Mouse (Mus musculus) left cerebral cortex, adult 2 months (tissue): ENCODE results near the gene Gm42957. TPM values are rescaled to one million over a fixed set of nuclear protein-coding genes. Genes with fewer than 3 reads are reported as not detected.

Experiments used
- DNase-seq, 2 experiments: peaks; one replicate each; pipeline ENCODE4 v3.0.0; 2021 to 2022; ENCODE audit warnings: low spot score in 2 of 2, mixed read lengths in 1 of 2; ENCODE audit errors: extremely low spot score in 1 of 2
- H3K27ac ChIP-seq: fragments of 200-600 bp; 2 replicates; pipeline ENCODE4 v1.8.1; 2022
- H3K4me3 ChIP-seq: fragments of 200-600 bp; 2 replicates; pipeline ENCODE4 v1.8.1; 2022
- CTCF ChIP-seq: fragments of 200-600 bp; IDR thresholded peaks from 2 replicates; pipeline ENCODE4 v1.8.1; 2022; ENCODE audit warnings: antibody characterized with exemption, mild to moderate bottlenecking, moderate library complexity
- intact Hi-C: fragments of 180-260 bp; cut with DNase I; formaldehyde crosslinking; loops from one replicate; pipeline ENCODE4 v1.15.1; 2025
- long read RNA-seq, 2 experiments: library from polyadenylated mRNA; stranded (forward); transcript quantifications; one replicate each; pipeline ENCODE4 v2.0.0; 2021; ENCODE audit warnings: borderline mapping rate in 2 of 2
- total RNA-seq, 2 experiments: library from RNA; stranded (reverse); gene quantifications; 2 replicates each; pipeline ENCODE4 v1.2.3; 2021

Gm42957 gene
- total RNA-seq: under 1 TPM; 0.41 to 0.68 TPM
- long read RNA-seq, experiment 1: 0 reads
- long read RNA-seq, experiment 2: 0 reads

- Histone ChIP-seq H3K27ac (peak within 1 kb of the TSS; percentile 84), H3K4me3 (peak within 1 kb of the TSS; percentile 87)
- intact Hi-C loops: no loop called here
- peak; percentile 36 for TF ChIP-seq CTCF
- DNase-seq: peak; percentile 89 to 92
These were observed at the start of gene Gm42957, which contains the start of gene Pex11b for GRCm38 (mm10) chr3:96634928-96635879. TSS of gene Gm42957 (plus strand) at chr3:96635474. TSS of gene Pex11b (plus strand) at chr3:96635376.

DNA sequence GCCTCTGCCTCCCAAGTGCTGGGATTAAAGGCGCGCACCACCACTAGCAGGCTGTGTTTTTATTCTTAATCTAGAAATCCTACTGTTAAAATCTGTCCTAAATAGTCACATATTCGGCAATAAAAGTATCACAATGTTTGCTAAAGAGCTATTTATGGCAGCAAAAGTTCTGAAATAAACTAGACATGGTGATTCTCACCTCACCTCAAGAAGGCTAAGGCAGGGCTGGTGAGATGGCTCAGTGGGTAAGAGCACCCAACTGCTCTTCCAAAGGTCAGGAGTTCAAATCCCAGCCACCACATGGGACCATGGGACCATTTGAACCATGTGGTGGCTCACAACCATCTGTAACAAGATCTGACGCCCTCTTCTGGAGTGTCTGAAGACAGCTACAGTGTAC is 44.6 kb upstream of the Gm42957 start:
- intact Hi-C loops: loop anchor here (5.0 kb wide), 1 partner anchor 88 kb away; no protein-coding TSS in a partner anchor

GRCm38 (mm10) chr3:96593374-96593773 is 41.9 kb upstream of the Gm42957 start:
- Histone ChIP-seq H3K4me3 (peak overlapping the region; percentile 73), H3K27ac (peak overlapping the region; percentile 98)
- intact Hi-C loops: loop anchor here (1.0 to 5.0 kb wide), 2 partner anchors 13 to 91 kb away; no protein-coding TSS in a partner anchor
- no peak for TF ChIP-seq CTCF
- no peak for DNase-seq

More for the DNA sequence above, 44.6 kb upstream of the Gm42957 start:
- Histone ChIP-seq H3K27ac (no peak overlapping the region), H3K4me3 (no peak overlapping the region)
- no peak for TF ChIP-seq CTCF
- no peak for DNase-seq

DNA sequence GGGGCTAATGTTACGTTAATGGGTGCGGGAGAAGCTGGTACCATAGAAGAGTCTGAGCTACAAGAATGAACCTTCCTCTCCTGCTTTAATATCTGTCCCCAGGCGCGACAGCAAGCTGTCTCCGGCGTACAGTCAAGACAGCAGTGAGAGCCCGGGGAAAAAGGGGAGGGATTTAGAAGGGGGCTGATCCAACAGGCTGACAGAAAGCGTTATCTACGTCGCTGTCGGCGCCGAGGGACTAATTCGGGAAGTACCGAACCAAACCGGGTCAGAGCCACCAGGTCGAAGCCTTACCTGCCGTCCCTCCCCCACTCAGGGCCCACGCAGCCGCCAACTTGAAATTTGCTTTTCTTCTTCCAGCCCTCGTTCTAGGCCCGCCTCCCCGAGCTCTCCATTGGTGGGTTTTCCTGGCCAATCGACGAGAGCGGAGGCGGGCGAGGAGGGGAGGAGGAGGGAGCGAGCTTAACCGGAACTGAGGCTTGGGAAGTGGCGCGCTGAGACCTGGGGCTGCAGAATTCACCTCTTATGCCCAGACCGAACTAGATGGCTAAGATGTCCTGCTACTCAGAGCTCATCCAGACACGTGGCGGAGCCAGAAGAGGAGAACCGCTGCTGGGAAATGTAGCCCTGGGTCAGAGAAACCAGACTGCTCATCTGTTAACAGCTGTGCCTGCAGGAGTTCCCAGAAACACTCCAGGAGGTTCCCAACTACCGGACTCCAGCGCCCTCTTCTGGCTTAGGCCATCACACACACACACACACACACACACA is 41.3 kb upstream of the Gm42957 start, which contains the start of gene Polr3gl:
TSS of gene Polr3gl (minus strand) at position 392 of the 771 bp plus-strand sequence.
- no peak; the same call in 1 of the 2 replicates for TF ChIP-seq CTCF
- H3K4me3 ChIP-seq: peak within 1 kb of the TSS; percentile 73
- DNase-seq: peak; percentile 93
- intact Hi-C loops: loop anchor here (1.0 to 5.0 kb wide), 2 partner anchors 14 to 92 kb away; no protein-coding TSS in a partner anchor
- peak within 1 kb of the TSS; percentile 98 for H3K27ac ChIP-seq

DNA sequence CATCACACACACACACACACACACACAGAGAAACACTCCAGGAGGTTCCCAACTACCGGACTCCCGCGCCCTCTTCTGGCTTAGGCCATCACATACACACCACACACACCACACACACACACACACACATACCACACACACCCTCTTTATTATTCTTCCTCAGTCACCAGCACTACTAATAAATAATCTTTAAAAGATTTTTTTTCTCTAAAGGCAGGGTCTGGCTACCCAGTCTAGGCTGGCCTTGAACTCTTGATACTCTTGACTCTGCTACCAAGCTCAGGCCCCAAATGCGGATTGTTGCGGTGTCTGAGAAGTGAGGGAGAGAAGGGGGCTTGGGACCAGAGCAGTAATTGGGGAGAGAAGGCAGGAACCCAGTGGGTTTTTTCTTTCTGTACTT is 40.4 kb upstream of the Gm42957 start:
- TF ChIP-seq CTCF: no peak
- no peak for DNase-seq
- intact Hi-C loops: loop anchor here (5.0 kb wide), 2 partner anchors 93 to 318 kb away; no protein-coding TSS in a partner anchor
- Histone ChIP-seq H3K27ac (peak overlapping the region; percentile 96), H3K4me3 (no peak overlapping the region)

DNA sequence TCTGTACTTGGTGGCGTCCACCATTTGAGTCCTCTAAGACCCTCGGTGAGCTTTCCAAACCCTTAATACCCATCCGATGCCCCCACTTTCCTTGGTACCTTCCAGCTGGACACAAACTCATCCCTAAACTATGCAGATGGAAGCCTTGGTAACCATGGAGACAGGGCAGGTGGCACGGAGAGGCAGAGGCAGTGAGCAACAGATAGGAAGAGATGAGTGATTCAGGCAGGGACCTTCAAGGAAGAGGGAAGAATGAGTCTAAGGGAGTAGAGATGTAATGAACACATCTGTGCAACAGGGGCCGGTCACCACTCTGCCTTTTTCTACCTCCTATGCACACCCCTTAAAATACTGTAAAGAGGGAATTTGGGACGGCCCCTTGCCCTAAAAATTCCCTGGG is 39.6 kb upstream of the Gm42957 start:
- no peak for TF ChIP-seq CTCF
- DNase-seq: peak in 1 of 2 experiments; percentile 47
- intact Hi-C loops: loop anchor here (5.0 kb wide), 1 partner anchor 318 kb away; no protein-coding TSS in a partner anchor
- Histone ChIP-seq H3K4me3 (peak overlapping the region; percentile 77), H3K27ac (peak overlapping the region; percentile 96)

DNA sequence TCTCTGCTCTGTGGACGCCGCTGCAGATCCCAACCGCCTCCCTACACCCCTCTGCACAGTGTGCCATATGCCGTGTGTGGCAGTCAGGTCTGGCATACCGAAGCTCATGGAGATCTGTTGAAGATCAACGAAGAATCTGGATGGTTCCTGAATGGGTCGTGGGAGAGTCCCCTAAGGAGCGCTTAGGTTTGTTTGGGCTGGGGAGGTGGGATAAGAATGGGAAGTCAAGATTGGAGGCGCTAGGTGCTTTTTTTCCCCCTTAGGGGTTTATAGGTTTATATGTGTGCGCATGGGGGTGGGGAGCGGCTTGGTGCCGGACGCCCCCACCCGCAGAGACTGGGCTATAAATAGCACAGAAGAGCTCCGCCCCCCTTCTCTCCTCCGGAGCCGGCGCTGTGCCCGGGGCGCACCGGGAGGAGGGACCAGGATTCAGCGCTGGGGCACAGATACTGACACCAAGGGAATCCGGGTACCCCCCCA is 39.0 kb upstream of the Gm42957 start, which contains the start of gene Ankrd34a:
TSS of gene Ankrd34a (plus strand) at position 409 of the 480 bp plus-strand sequence.
- peak; percentile 81 to 84 for DNase-seq
- H3K27ac ChIP-seq: peak within 1 kb of the TSS; percentile 96
- intact Hi-C loops: loop anchor here (5.0 kb wide), 1 partner anchor 319 kb away; no protein-coding TSS in a partner anchor
- H3K4me3 ChIP-seq: peak within 1 kb of the TSS; percentile 77
- no peak for TF ChIP-seq CTCF

- Histone ChIP-seq H3K4me3 (peak overlapping the region; percentile 77), H3K27ac (peak overlapping the region; percentile 96)
- intact Hi-C loops: loop anchor here (5.0 kb wide), 1 partner anchor 320 kb away; no protein-coding TSS in a partner anchor
- no peak for TF ChIP-seq CTCF
- peak in 1 of 2 experiments; percentile 57 for DNase-seq
These were observed 38.4 kb upstream of the Gm42957 start for GRCm38 (mm10) chr3:96596855-96597254.

- intact Hi-C loops: loop anchor here (5.0 kb wide), 1 partner anchor 320 kb away; no protein-coding TSS in a partner anchor
- no peak for TF ChIP-seq CTCF
- Histone ChIP-seq H3K27ac (peak overlapping the region; percentile 96), H3K4me3 (peak overlapping the region; percentile 77)
- peak in 1 of 2 experiments; percentile 39 for DNase-seq
These were observed 37.8 kb upstream of the Gm42957 start for GRCm38 (mm10) chr3:96597435-96597891.

- intact Hi-C loops: loop anchor here (5.0 kb wide), 1 partner anchor 321 kb away; no protein-coding TSS in a partner anchor
- TF ChIP-seq CTCF: no peak
- Histone ChIP-seq H3K27ac (peak overlapping the region; percentile 96), H3K4me3 (peak overlapping the region; percentile 77)
- DNase-seq: peak; percentile 64 to 65
These were observed 36.9 kb upstream of the Gm42957 start for GRCm38 (mm10) chr3:96598156-96599068.
